Mouse (Mus musculus) limb, embryonic 10.5 days (tissue): ENCODE measurements around the gene Gdf5. TPM values are rescaled to one million over a fixed set of nuclear protein-coding genes. Genes with fewer than 3 reads are reported as not detected.

Source experiments
- DNase-seq: peaks from one replicate; pipeline ENCODE4 v3.0.0-alpha.2; 2017; ENCODE audit warnings: low spot score
- H3K27ac ChIP-seq: fragments of 300-500 bp; sonication (generic); 2 replicates; pipeline ENCODE4 v1.5.1; 2016; ENCODE audit warnings: mild to moderate bottlenecking
- H3K27me3 ChIP-seq: fragments of 300-500 bp; sonication (generic); 2 replicates; pipeline ENCODE4 v1.6.1; 2016; ENCODE audit warnings: low read depth, mild to moderate bottlenecking; ENCODE audit not compliant: poor library complexity, severe bottlenecking
- H3K36me3 ChIP-seq: fragments of 300-500 bp; sonication (generic); 2 replicates; pipeline ENCODE4 v1.6.1; 2016; ENCODE audit warnings: mild to moderate bottlenecking, moderate library complexity
- H3K4me1 ChIP-seq: fragments of 300-500 bp; sonication (generic); 2 replicates; pipeline ENCODE4 v1.6.1; 2016
- H3K4me3 ChIP-seq: fragments of 300-500 bp; sonication (generic); 2 replicates; pipeline ENCODE4 v1.5.1; 2016; ENCODE audit warnings: mild to moderate bottlenecking, moderate library complexity
- H3K9me3 ChIP-seq: fragments of 300-500 bp; sonication (generic); replicated peaks from 2 replicates; pipeline ENCODE4 v1.6.1; 2016; ENCODE audit warnings: mild to moderate bottlenecking
- WGBS: fragments of 180-500 bp; shearing (Covaris S2); methylation state at CpG from one replicate; pipeline ENCODE4 v1.1.7; 2016; 5-methylcytosine and 5-hydroxymethylcytosine counted together
- polyA plus RNA-seq: library from polyadenylated mRNA; unstranded; fragments of >200 nt; fragmentation: Nextera tagmentation; extraction: Ambion mirVana; gene quantifications from 2 replicates; pipeline ENCODE4 v1.2.1, GENCODE M21; 2016

The Gdf5 gene
- polyA plus RNA-seq, 1 experiment from 2014 or later = 8.1 TPM

GRCm38 (mm10) chr2:155956134-155957059 is 11.2 kb upstream of the Gdf5 start, which contains the start of gene Cep250:
Gene Cep250 (plus strand): TSS chr2:155956458.
- H3K4me1 ChIP-seq = peaks cover 10% of the 10 kb centered on the region; the same call in 1 of the 2 replicates
- WGBS = under 1% methylated on average over 59 of the region's 59 CpGs
- H3K36me3 ChIP-seq = peaks cover 21% of the 10 kb centered on the region
- H3K4me3 ChIP-seq = peak within 1 kb of the TSS; percentile 95
- peak within 1 kb of the TSS; percentile 98 for H3K27ac ChIP-seq
- H3K9me3 ChIP-seq = no peaks in the 10 kb centered on the region
- H3K27me3 ChIP-seq = peaks cover 9% of the 10 kb centered on the region; the same call in 1 of the 2 replicates
- peak; percentile 94 for DNase-seq

GRCm38 (mm10) chr2:155952006-155952405 is 6.8 kb upstream of the Gdf5 start:
- Histone ChIP-seq H3K27ac (no peak overlapping the region), H3K9me3 (no peaks in the 10 kb centered on the region), H3K27me3 (peaks cover 12% of the 10 kb centered on the region; the same call in 1 of the 2 replicates), H3K36me3 (no peaks in the 10 kb centered on the region), H3K4me3 (no peak overlapping the region), H3K4me1 (peaks cover 21% of the 10 kb centered on the region)
- peak; percentile 50 for DNase-seq

GRCm38 (mm10) chr2:155949362-155949761 is 4.2 kb upstream of the Gdf5 start:
- H3K36me3 ChIP-seq = no peaks in the 10 kb centered on the region
- peaks cover 46% of the 10 kb centered on the region for H3K4me1 ChIP-seq
- H3K4me3 ChIP-seq = peak overlapping the region; percentile 20
- peak overlapping the region; percentile 69; the same call in 1 of the 2 replicates for H3K27ac ChIP-seq
- DNase-seq = peak; percentile 79
- peaks cover 22% of the 10 kb centered on the region; the same call in 1 of the 2 replicates for H3K27me3 ChIP-seq
- WGBS = 10% methylated on average over 6 of the region's 6 CpGs
- no peaks in the 10 kb centered on the region for H3K9me3 ChIP-seq

GRCm38 (mm10) chr2:155947390-155948002 is 2.3 kb upstream of the Gdf5 start:
- no peak overlapping the region for H3K4me3 ChIP-seq
- no peak overlapping the region for H3K27ac ChIP-seq
- H3K27me3 ChIP-seq = 0 out of 2 replicates have a peak, but pooled peaks cover 15% of the 10 kb centered on the region
- DNase-seq = no peak
- H3K9me3 ChIP-seq = no peaks in the 10 kb centered on the region
- no peaks in the 10 kb centered on the region for H3K36me3 ChIP-seq
- WGBS = 88% methylated on average over 5 of the region's 5 CpGs
- H3K4me1 ChIP-seq = peaks cover 65% of the 10 kb centered on the region

GRCm38 (mm10) chr2:155946499-155946898 is 1.3 kb upstream of the Gdf5 start:
- Histone ChIP-seq H3K27ac (no peak overlapping the region; the same call in 1 of the 2 replicates), H3K4me1 (peaks cover 75% of the 10 kb centered on the region), H3K36me3 (peaks cover 1% of the 10 kb centered on the region; the same call in 1 of the 2 replicates), H3K27me3 (0 out of 2 replicates have a peak, but pooled peaks cover 13% of the 10 kb centered on the region), H3K9me3 (no peaks in the 10 kb centered on the region), H3K4me3 (no peak overlapping the region)
- WGBS = 29% methylated on average over 4 of the region's 4 CpGs
- DNase-seq = no peak

- Histone ChIP-seq H3K27me3 (0 out of 2 replicates have a peak, but pooled peaks cover 13% of the 10 kb centered on the region), H3K4me1 (peaks cover 75% of the 10 kb centered on the region), H3K4me3 (no peak overlapping the region), H3K9me3 (no peaks in the 10 kb centered on the region), H3K27ac (peak overlapping the region; percentile 83; the same call in 1 of the 2 replicates), H3K36me3 (peaks cover 4% of the 10 kb centered on the region; the same call in 1 of the 2 replicates)
- WGBS = 5% methylated on average over 7 of the region's 7 CpGs
- DNase-seq = peak; percentile 89
Observed at GRCm38 (mm10) chr2:155946069-155946468, 902 bp upstream of the Gdf5 start.

- WGBS = 60% methylated on average over 5 of the region's 5 CpGs
- H3K27ac ChIP-seq = peak overlapping the region; percentile 83; the same call in 1 of the 2 replicates
- peaks cover 76% of the 10 kb centered on the region for H3K4me1 ChIP-seq
- peaks cover 4% of the 10 kb centered on the region; the same call in 1 of the 2 replicates for H3K36me3 ChIP-seq
- no peak overlapping the region for H3K4me3 ChIP-seq
- H3K27me3 ChIP-seq = 0 out of 2 replicates have a peak, but pooled peaks cover 13% of the 10 kb centered on the region
- H3K9me3 ChIP-seq = no peaks in the 10 kb centered on the region
- no peak for DNase-seq
Observed at GRCm38 (mm10) chr2:155945580-155945979, 413 bp upstream of the Gdf5 start.

GRCm38 (mm10) chr2:155944685-155945084 is 482 bp downstream of the Gdf5 start:
- H3K4me1 ChIP-seq = peaks cover 75% of the 10 kb centered on the region
- 83% methylated on average over 4 of the region's 4 CpGs for WGBS
- no peaks in the 10 kb centered on the region for H3K9me3 ChIP-seq
- peak overlapping the region; percentile 40 for H3K4me3 ChIP-seq
- peak overlapping the region; percentile 83 for H3K27ac ChIP-seq
- 0 out of 2 replicates have a peak, but pooled peaks cover 13% of the 10 kb centered on the region for H3K27me3 ChIP-seq
- H3K36me3 ChIP-seq = peaks cover 4% of the 10 kb centered on the region; the same call in 1 of the 2 replicates
- DNase-seq = no peak

GRCm38 (mm10) chr2:155943463-155943862 is 1.7 kb downstream of the Gdf5 start:
- Histone ChIP-seq H3K4me1 (peaks cover 62% of the 10 kb centered on the region), H3K4me3 (peak overlapping the region; percentile 40), H3K27ac (peak overlapping the region; percentile 83), H3K36me3 (peaks cover 4% of the 10 kb centered on the region; the same call in 1 of the 2 replicates), H3K9me3 (no peaks in the 10 kb centered on the region), H3K27me3 (0 out of 2 replicates have a peak, but pooled peaks cover 13% of the 10 kb centered on the region)
- DNase-seq = peak; percentile 74
- under 1% methylated on average over 8 of the region's 8 CpGs for WGBS

GRCm38 (mm10) chr2:155941697-155942442 is 3.3 kb downstream of the Gdf5 start:
- Histone ChIP-seq H3K9me3 (no peaks in the 10 kb centered on the region), H3K27ac (peak overlapping the region; percentile 47; the same call in 1 of the 2 replicates), H3K4me1 (peaks cover 60% of the 10 kb centered on the region), H3K4me3 (no peak overlapping the region), H3K36me3 (peaks cover 4% of the 10 kb centered on the region; the same call in 1 of the 2 replicates), H3K27me3 (0 out of 2 replicates have a peak, but pooled peaks cover 9% of the 10 kb centered on the region)
- 91% methylated on average over 40 of the region's 40 CpGs for WGBS
- DNase-seq = no peak

- no peaks in the 10 kb centered on the region for H3K9me3 ChIP-seq
- 0 out of 2 replicates have a peak, but pooled peaks cover 6% of the 10 kb centered on the region for H3K27me3 ChIP-seq
- peaks cover 48% of the 10 kb centered on the region for H3K4me1 ChIP-seq
- peak within 1 kb of the TSS; percentile 47 for H3K27ac ChIP-seq
- 85% methylated on average over 3 of the region's 3 CpGs for WGBS
- no peak for DNase-seq
- no peak within 1 kb of the TSS for H3K4me3 ChIP-seq
- H3K36me3 ChIP-seq = peaks cover 4% of the 10 kb centered on the region; the same call in 1 of the 2 replicates
Observed at GRCm38 (mm10) chr2:155940681-155941080, 4.5 kb downstream of the Gdf5 start, which contains the start of gene Gm15557. Gene Gm15557 (plus strand): TSS chr2:155940728.
